In the genomic region with DNA sequence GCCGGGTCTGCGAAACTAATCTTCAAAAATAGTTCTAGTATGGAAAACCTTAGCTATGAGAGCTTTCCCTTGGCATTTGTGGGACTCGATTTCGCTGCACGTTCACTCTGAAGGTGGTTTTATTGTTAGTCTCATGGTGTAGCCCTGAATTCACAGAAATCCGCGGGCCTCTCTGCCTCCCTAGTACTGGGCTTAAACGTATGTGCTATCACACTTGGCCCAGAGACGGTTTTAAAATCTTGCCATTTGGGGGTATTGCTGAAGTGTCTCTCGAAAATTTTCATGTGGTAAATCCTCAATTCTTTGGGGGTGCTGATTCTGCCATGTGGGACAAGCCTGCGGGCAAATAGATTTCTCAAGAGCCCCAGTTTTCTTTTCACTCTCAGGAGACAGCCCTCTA, we compare ENCODE assay signal across 8 mouse cellular contexts. TPM values are rescaled to one million over a fixed set of nuclear protein-coding genes. Genes with fewer than 3 reads are reported as not detected.
A peak's percentile ranks its signal among the peaks of the same experiment; 100 is the strongest.
DNase-seq lines count a peak whose midpoint lies in the region; ATAC-seq and TF ChIP-seq lines count a peak whose summit lies in the region.

No protein-coding gene starts in this region.

- no peak; the same call in 1 of the 2 replicates for TF ChIP-seq POLR2A in embryonic fibroblast, embryonic 13.5 days (IDR thresholded peaks at IDR 0.05; ENCODE audit: low read depth, low read length)

- H3K9ac ChIP-seq in limb, embryonic 11.5 days (ENCODE audit: low read length), result peak overlapping the region; percentile 87
- peak overlapping the region; percentile 64 for H3K9ac ChIP-seq in neural tube, embryonic 15.5 days (replicated peaks)

- H3K4me2 ChIP-seq in limb, embryonic 11.5 days (ENCODE audit: low read depth, severe bottlenecking), result peak overlapping the region; percentile 62
- peak overlapping the region; percentile 71 for H3K4me2 ChIP-seq in neural tube, embryonic 15.5 days

- peak overlapping the region; percentile 50 for H3K27ac ChIP-seq in embryonic fibroblast, embryonic 13.5 days (ENCODE audit: insufficient read depth, low read length)
- no peak overlapping the region for H3K27ac ChIP-seq in limb, embryonic 11.5 days (replicated peaks; ENCODE audit: low read depth, low read length)
- H3K27ac ChIP-seq in neural tube, embryonic 15.5 days (replicated peaks), result peak overlapping the region; percentile 60

- no peak for TF ChIP-seq CTCF in embryonic fibroblast, embryonic 13.5 days (IDR thresholded peaks at IDR 0.05; ENCODE audit: borderline replicate concordance, insufficient read depth, low read length)

- H3K4me1 ChIP-seq in embryonic fibroblast, embryonic 13.5 days (ENCODE audit: control insufficient read depth, insufficient read depth, low read length), result peaks cover 4% of the 10 kb centered on the region
- H3K4me1 ChIP-seq in limb, embryonic 11.5 days (ENCODE audit: control insufficient read depth, insufficient read depth, low read length), result peaks cover 4% of the 10 kb centered on the region; the same call in 1 of the 2 replicates
- peaks cover 29% of the 10 kb centered on the region for H3K4me1 ChIP-seq in neural tube, embryonic 15.5 days

- no peaks in the 10 kb centered on the region for H3K36me3 ChIP-seq in limb, embryonic 11.5 days (ENCODE audit: control insufficient read depth, insufficient read depth, low read length)
- no peaks in the 10 kb centered on the region for H3K36me3 ChIP-seq in neural tube, embryonic 15.5 days

- no peak for DNase-seq in frontal cortex, postnatal 14 days (ENCODE audit: low spot score in 2 of 2)
- peak; percentile 31 for DNase-seq in 3T3-L1 (ENCODE audit: low read depth, low spot score)
- no peak for DNase-seq in limb, embryonic 11.5 days (ENCODE audit: low spot score)
- DNase-seq in urinary bladder, postnatal 25 days (ENCODE audit: low spot score), result no peak
- DNase-seq in frontal cortex, postnatal 10 days (ENCODE audit: low spot score in 2 of 2), result no peak

- peak; percentile 21; the same call in 1 of the 2 replicates for ATAC-seq in frontal cortex, adult (ENCODE audit: low TSS enrichment)
- no peak for ATAC-seq in limb, embryonic 11.5 days (ENCODE audit: insufficient number of reproducible peaks, low FRiP score, low TSS enrichment, low read depth)
- no peak for ATAC-seq in neural tube, embryonic 15.5 days (ENCODE audit: low FRiP score)

- no peaks in the 10 kb centered on the region for H3K9me3 ChIP-seq in limb, embryonic 11.5 days (ENCODE audit: control insufficient read depth, low read length)
- H3K9me3 ChIP-seq in neural tube, embryonic 15.5 days (replicated peaks), result no peaks in the 10 kb centered on the region

- peak overlapping the region; percentile 81 for H3K4me3 ChIP-seq in embryonic fibroblast, embryonic 13.5 days (ENCODE audit: insufficient read depth, low read length)
- peak overlapping the region; percentile 65 for H3K4me3 ChIP-seq in limb, embryonic 11.5 days (ENCODE audit: low read depth, low read length)
- peak overlapping the region; percentile 65 for H3K4me3 ChIP-seq in neural tube, embryonic 15.5 days (replicated peaks)

- no peaks in the 10 kb centered on the region for H3K27me3 ChIP-seq in limb, embryonic 11.5 days (ENCODE audit: control insufficient read depth, insufficient read depth, low read length)
- H3K27me3 ChIP-seq in neural tube, embryonic 15.5 days (replicated peaks), result no peaks in the 10 kb centered on the region

- WGBS in limb, embryonic 11.5 days, result 9% methylated on average over 11 of the region's 11 CpGs
- 4% methylated on average over 11 of the region's 11 CpGs for WGBS in neural tube, embryonic 15.5 days

RNA-seq across cellular contexts. Expression of gene Nphp1, which starts 0.4 kb away (rescaled TPM):
- 16.7 and 23.0 TPM in 2 replicates for polyA plus RNA-seq in embryonic fibroblast, embryonic 13.5 days (2011; ENCODE audit: insufficient read length, low read depth, missing spikeins)
- 36.3 and 36.5 TPM in 2 replicates for polyA plus RNA-seq in limb, embryonic 11.5 days (2014; fragmentation: Nextera tagmentation; extraction: Ambion mirVana)
- polyA plus RNA-seq in neural tube, embryonic 15.5 days (2015; fragmentation: Nextera tagmentation; extraction: Ambion mirVana), result 11.8 and 16.9 TPM in 2 replicates

RNA-seq across cellular contexts. Expression of gene Mtln, which starts 3.1 kb away (rescaled TPM):
- polyA plus RNA-seq in embryonic fibroblast, embryonic 13.5 days (2011; ENCODE audit: insufficient read length, low read depth, missing spikeins), result 15.2 and 15.9 TPM in 2 replicates
- polyA plus RNA-seq in limb, embryonic 11.5 days (2014; fragmentation: Nextera tagmentation; extraction: Ambion mirVana), result 17.6 and 19.6 TPM in 2 replicates
- 54.4 and 61.3 TPM in 2 replicates for polyA plus RNA-seq in neural tube, embryonic 15.5 days (2015; fragmentation: Nextera tagmentation; extraction: Ambion mirVana)

RNA-seq across cellular contexts. Expression of gene Bub1, which starts 42.5 kb away (rescaled TPM):
- polyA plus RNA-seq in embryonic fibroblast, embryonic 13.5 days (2011; ENCODE audit: insufficient read length, low read depth, missing spikeins), result 33.6 and 62.4 TPM in 2 replicates
- 50.2 and 55.2 TPM in 2 replicates for polyA plus RNA-seq in limb, embryonic 11.5 days (2014; fragmentation: Nextera tagmentation; extraction: Ambion mirVana)
- polyA plus RNA-seq in neural tube, embryonic 15.5 days (2015; fragmentation: Nextera tagmentation; extraction: Ambion mirVana), result 5.3 and 13.7 TPM in 2 replicates

RNA-seq across cellular contexts. Expression of gene Acoxl, which starts 49.5 kb away (rescaled TPM):
- not detected in 2 replicates for polyA plus RNA-seq in embryonic fibroblast, embryonic 13.5 days (2011; ENCODE audit: insufficient read length, low read depth, missing spikeins)
- polyA plus RNA-seq in limb, embryonic 11.5 days (2014; fragmentation: Nextera tagmentation; extraction: Ambion mirVana), result 0.31 and 0.47 TPM in 2 replicates
- polyA plus RNA-seq in neural tube, embryonic 15.5 days (2015; fragmentation: Nextera tagmentation; extraction: Ambion mirVana), result 0.13 and 0.33 TPM in 2 replicates

RNA-seq across cellular contexts. Expression of gene Mall, which starts 59.4 kb away (rescaled TPM):
- polyA plus RNA-seq in embryonic fibroblast, embryonic 13.5 days (2011; ENCODE audit: insufficient read length, low read depth, missing spikeins), result not detected in 2 replicates
- polyA plus RNA-seq in limb, embryonic 11.5 days (2014; fragmentation: Nextera tagmentation; extraction: Ambion mirVana), result 1.4 and 2.0 TPM in 2 replicates
- polyA plus RNA-seq in neural tube, embryonic 15.5 days (2015; fragmentation: Nextera tagmentation; extraction: Ambion mirVana), result 0.99 and 2.6 TPM in 2 replicates
